Mouse (Mus musculus): ENCODE measurements at regions not wholly inside any gene's neighbourhood (a gene's known extent, or its start where the extent isn't known, plus 50 kb on each side); places are given as distances from the start of the nearest gene placed in this dataset.

- no peaks in the 10 kb centered on the region for H3K4me1 ChIP-seq (ENCODE audit: control insufficient read depth, insufficient read depth, low read length)
- DNase-seq (ENCODE audit: low spot score, missing footprints) (peak; percentile 91), ATAC-seq (ENCODE audit: low FRiP score) (peak; percentile 48; the same call in 1 of the 2 replicates)
- no peak overlapping the region for H3K4me2 ChIP-seq
- H3K9ac ChIP-seq (ENCODE audit: low read length), result no peak overlapping the region
- no peaks in the 10 kb centered on the region for H3K27me3 ChIP-seq (ENCODE audit: control insufficient read depth, insufficient read depth, low read length)
- WGBS, result 21% methylated on average over 7 of the region's 7 CpGs
- H3K4me3 ChIP-seq (ENCODE audit: low read depth, low read length), result no peak overlapping the region
- H3K9me3 ChIP-seq (ENCODE audit: control insufficient read depth, low read length), result no peaks in the 10 kb centered on the region
- H3K27ac ChIP-seq (ENCODE audit: low read depth, low read length), result no peak overlapping the region
- H3K36me3 ChIP-seq (ENCODE audit: control insufficient read depth, insufficient read depth, low read length), result no peaks in the 10 kb centered on the region
These were observed 207.6 kb downstream of the Rdh14 start for GRCm38 (mm10) chr12:10597976-10598746.

DNA sequence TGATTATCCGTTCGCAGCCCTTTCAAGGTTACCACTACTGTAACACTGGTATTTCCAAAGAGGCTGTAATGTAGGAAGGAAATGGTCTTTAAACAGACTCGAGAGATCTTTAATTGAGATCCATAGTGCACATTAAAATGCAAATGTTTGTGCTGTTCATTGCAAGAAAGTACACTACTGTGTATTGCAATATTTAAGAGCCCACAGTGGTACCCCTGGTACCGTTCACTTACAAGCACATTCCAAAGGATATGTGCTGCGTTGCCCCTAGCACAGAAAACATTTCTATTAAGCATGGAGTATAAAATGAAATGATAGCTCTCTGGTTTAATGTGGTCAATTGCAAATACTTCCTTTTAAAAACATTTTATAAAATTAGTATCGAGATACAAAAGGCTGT, 209.5 kb downstream of the Rdh14 start:
- WGBS, result 85% methylated on average over 6 of the region's 6 CpGs
- H3K9ac ChIP-seq (ENCODE audit: low read length), result no peak overlapping the region
- H3K36me3 ChIP-seq (ENCODE audit: control insufficient read depth, insufficient read depth, low read length), result no peaks in the 10 kb centered on the region
- no peak overlapping the region for H3K27ac ChIP-seq (ENCODE audit: low read depth, low read length)
- H3K27me3 ChIP-seq (ENCODE audit: control insufficient read depth, insufficient read depth, low read length), result no peaks in the 10 kb centered on the region
- no peak for DNase-seq (ENCODE audit: low spot score, missing footprints)
- H3K4me3 ChIP-seq (ENCODE audit: low read depth, low read length), result no peak overlapping the region
- H3K4me2 ChIP-seq, result no peak overlapping the region
- no peaks in the 10 kb centered on the region for H3K4me1 ChIP-seq (ENCODE audit: control insufficient read depth, insufficient read depth, low read length)
- H3K9me3 ChIP-seq (ENCODE audit: control insufficient read depth, low read length), result no peaks in the 10 kb centered on the region
- ATAC-seq (ENCODE audit: low FRiP score), result no peak

GRCm38 (mm10) chr12:10618319-10618718, 227.7 kb downstream of the Rdh14 start:
- Histone ChIP-seq H3K4me1 (ENCODE audit: control insufficient read depth, insufficient read depth, low read length) (no peaks in the 10 kb centered on the region), H3K4me2 (no peak overlapping the region), H3K9me3 (ENCODE audit: control insufficient read depth, low read length) (no peaks in the 10 kb centered on the region), H3K36me3 (ENCODE audit: control insufficient read depth, insufficient read depth, low read length) (no peaks in the 10 kb centered on the region), H3K27me3 (ENCODE audit: control insufficient read depth, insufficient read depth, low read length) (no peaks in the 10 kb centered on the region), H3K27ac (ENCODE audit: low read depth, low read length) (no peak overlapping the region), H3K4me3 (ENCODE audit: low read depth, low read length) (no peak overlapping the region), H3K9ac (ENCODE audit: low read length) (no peak overlapping the region)
- ATAC-seq (ENCODE audit: low FRiP score) (no peak), DNase-seq (ENCODE audit: low spot score, missing footprints) (no peak)

- Histone ChIP-seq H3K27ac (ENCODE audit: low read depth, low read length) (no peak overlapping the region), H3K27me3 (ENCODE audit: control insufficient read depth, insufficient read depth, low read length) (no peaks in the 10 kb centered on the region), H3K9me3 (ENCODE audit: control insufficient read depth, low read length) (no peaks in the 10 kb centered on the region), H3K36me3 (ENCODE audit: control insufficient read depth, insufficient read depth, low read length) (no peaks in the 10 kb centered on the region), H3K4me3 (ENCODE audit: low read depth, low read length) (no peak overlapping the region), H3K9ac (ENCODE audit: low read length) (no peak overlapping the region), H3K4me1 (ENCODE audit: control insufficient read depth, insufficient read depth, low read length) (no peaks in the 10 kb centered on the region), H3K4me2 (no peak overlapping the region)
- ATAC-seq (ENCODE audit: low FRiP score), result no peak
- no peak for DNase-seq (ENCODE audit: low spot score, missing footprints)
- 87% methylated on average over 3 of the region's 3 CpGs for WGBS
These were observed 230.0 kb downstream of the Rdh14 start for GRCm38 (mm10) chr12:10620541-10620940.

- ATAC-seq (ENCODE audit: low FRiP score) (no peak), DNase-seq (ENCODE audit: low spot score, missing footprints) (no peak)
- no peak overlapping the region for H3K4me3 ChIP-seq (ENCODE audit: low read depth, low read length)
- no peak overlapping the region for H3K9ac ChIP-seq (ENCODE audit: low read length)
- H3K4me2 ChIP-seq, result no peak overlapping the region
- 88% methylated on average over 3 of the region's 3 CpGs for WGBS
- no peaks in the 10 kb centered on the region for H3K36me3 ChIP-seq (ENCODE audit: control insufficient read depth, insufficient read depth, low read length)
- H3K27ac ChIP-seq (ENCODE audit: low read depth, low read length), result no peak overlapping the region
- H3K9me3 ChIP-seq (ENCODE audit: control insufficient read depth, low read length), result no peaks in the 10 kb centered on the region
- no peaks in the 10 kb centered on the region for H3K4me1 ChIP-seq (ENCODE audit: control insufficient read depth, insufficient read depth, low read length)
- no peaks in the 10 kb centered on the region for H3K27me3 ChIP-seq (ENCODE audit: control insufficient read depth, insufficient read depth, low read length)
These were observed 248.0 kb downstream of the Rdh14 start for GRCm38 (mm10) chr12:10638591-10638990.

- Histone ChIP-seq H3K9me3 (ENCODE audit: control insufficient read depth, low read length) (no peaks in the 10 kb centered on the region), H3K9ac (ENCODE audit: low read length) (no peak overlapping the region), H3K4me3 (ENCODE audit: low read depth, low read length) (no peak overlapping the region), H3K36me3 (ENCODE audit: control insufficient read depth, insufficient read depth, low read length) (no peaks in the 10 kb centered on the region), H3K27ac (ENCODE audit: low read depth, low read length) (no peak overlapping the region), H3K27me3 (ENCODE audit: control insufficient read depth, insufficient read depth, low read length) (no peaks in the 10 kb centered on the region), H3K4me2 (no peak overlapping the region), H3K4me1 (ENCODE audit: control insufficient read depth, insufficient read depth, low read length) (no peaks in the 10 kb centered on the region)
- WGBS, result 89% methylated on average over 6 of the region's 6 CpGs
- ATAC-seq (ENCODE audit: low FRiP score) (no peak), DNase-seq (ENCODE audit: low spot score, missing footprints) (no peak)
These were observed 264.1 kb downstream of the Rdh14 start for GRCm38 (mm10) chr12:10654466-10655184.

DNA sequence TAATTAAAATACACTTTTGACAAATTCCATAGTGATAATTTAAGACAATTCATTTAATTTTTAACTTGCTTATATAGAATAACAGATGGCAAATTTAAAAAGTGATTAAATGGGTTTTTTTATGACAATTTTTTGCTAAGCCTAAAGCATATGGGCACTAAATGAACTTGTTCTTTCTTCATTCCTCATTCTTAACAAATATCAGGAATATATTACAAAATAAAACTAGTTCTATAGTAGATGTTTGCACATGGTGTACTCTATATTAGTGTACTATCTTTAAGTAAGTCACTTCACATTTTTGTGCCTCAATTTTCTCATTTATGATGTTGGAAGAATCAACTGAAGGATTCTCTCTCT, 264.6 kb downstream of the Rdh14 start:
- ATAC-seq (ENCODE audit: low FRiP score), result no peak

DNA sequence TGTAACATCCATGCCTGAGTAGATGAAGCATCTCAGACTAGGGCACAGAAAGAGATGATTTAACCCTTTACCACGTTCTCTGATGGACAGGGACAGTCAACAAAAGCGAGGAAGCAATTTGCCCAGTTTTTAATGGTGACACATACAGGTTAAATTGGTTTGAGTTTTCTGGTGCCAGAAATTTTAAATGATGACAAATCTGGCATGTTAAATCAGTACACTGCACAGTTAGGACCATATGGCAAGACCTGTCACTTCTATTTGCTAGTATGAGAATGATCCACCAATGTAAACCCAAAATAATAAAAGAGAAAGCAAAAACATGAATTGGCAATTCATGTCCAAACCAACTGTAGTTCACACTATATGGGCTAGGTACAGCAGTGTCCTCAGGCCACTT, 268.3 kb downstream of the Rdh14 start:
- H3K4me2 ChIP-seq, result no peak overlapping the region
- ATAC-seq (ENCODE audit: low FRiP score), result no peak
- no peaks in the 10 kb centered on the region for H3K4me1 ChIP-seq (ENCODE audit: control insufficient read depth, insufficient read depth, low read length)
- no peak overlapping the region for H3K9ac ChIP-seq (ENCODE audit: low read length)
- H3K9me3 ChIP-seq (ENCODE audit: control insufficient read depth, low read length), result no peaks in the 10 kb centered on the region
- H3K36me3 ChIP-seq (ENCODE audit: control insufficient read depth, insufficient read depth, low read length), result no peaks in the 10 kb centered on the region
- DNase-seq (ENCODE audit: low spot score, missing footprints), result no peak
- no peak overlapping the region for H3K4me3 ChIP-seq (ENCODE audit: low read depth, low read length)
- H3K27ac ChIP-seq (ENCODE audit: low read depth, low read length), result no peak overlapping the region
- no peaks in the 10 kb centered on the region for H3K27me3 ChIP-seq (ENCODE audit: control insufficient read depth, insufficient read depth, low read length)
- WGBS, result 81% methylated on average over 2 of the region's 2 CpGs

More for the DNA sequence above, 264.6 kb downstream of the Rdh14 start:
- Histone ChIP-seq H3K9me3 (ENCODE audit: control insufficient read depth, low read length) (no peaks in the 10 kb centered on the region), H3K27me3 (ENCODE audit: control insufficient read depth, insufficient read depth, low read length) (no peaks in the 10 kb centered on the region), H3K4me3 (ENCODE audit: low read depth, low read length) (no peak overlapping the region), H3K36me3 (ENCODE audit: control insufficient read depth, insufficient read depth, low read length) (no peaks in the 10 kb centered on the region), H3K9ac (ENCODE audit: low read length) (no peak overlapping the region), H3K4me1 (ENCODE audit: control insufficient read depth, insufficient read depth, low read length) (no peaks in the 10 kb centered on the region), H3K4me2 (no peak overlapping the region), H3K27ac (ENCODE audit: low read depth, low read length) (no peak overlapping the region)
- DNase-seq (ENCODE audit: low spot score, missing footprints), result no peak

DNA sequence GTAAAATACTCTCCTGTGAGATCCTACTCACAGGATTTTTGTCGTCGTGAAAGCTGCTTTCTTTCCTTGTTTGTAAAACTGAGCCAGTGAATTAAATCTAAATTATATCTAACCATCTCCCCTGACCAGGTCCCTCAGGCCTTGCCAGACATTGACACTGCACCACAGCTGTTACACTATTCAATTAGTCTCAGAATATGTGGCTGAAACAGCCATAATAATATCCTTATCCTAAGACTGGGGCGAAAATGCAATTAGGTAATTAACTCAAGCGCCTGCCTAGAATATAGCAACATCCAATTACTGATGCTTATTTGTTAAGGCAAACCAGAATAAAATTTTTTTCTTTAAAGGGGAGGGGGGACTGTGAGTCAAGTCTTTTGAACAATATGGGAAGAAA, 296.2 kb downstream of the Rdh14 start:
- WGBS, result 80% methylated on average over 4 of the region's 4 CpGs
- no peak overlapping the region for H3K9ac ChIP-seq (ENCODE audit: low read length)
- DNase-seq (ENCODE audit: low spot score, missing footprints) (no peak), ATAC-seq (ENCODE audit: low FRiP score) (no peak)
- no peaks in the 10 kb centered on the region for H3K36me3 ChIP-seq (ENCODE audit: control insufficient read depth, insufficient read depth, low read length)
- H3K4me2 ChIP-seq, result no peak overlapping the region
- H3K27me3 ChIP-seq (ENCODE audit: control insufficient read depth, insufficient read depth, low read length), result no peaks in the 10 kb centered on the region
- H3K4me1 ChIP-seq (ENCODE audit: control insufficient read depth, insufficient read depth, low read length), result no peaks in the 10 kb centered on the region
- no peak overlapping the region for H3K27ac ChIP-seq (ENCODE audit: low read depth, low read length)
- H3K4me3 ChIP-seq (ENCODE audit: low read depth, low read length), result no peak overlapping the region
- H3K9me3 ChIP-seq (ENCODE audit: control insufficient read depth, low read length), result no peaks in the 10 kb centered on the region
